Mouse (Mus musculus) forebrain, embryonic 13.5 days (tissue): ENCODE data around the gene Alkal2. TPM values are rescaled to one million over a fixed set of nuclear protein-coding genes. Genes with fewer than 3 reads are reported as not detected.

Experiments used
- ATAC-seq: fragments of 200-750 bp; cut with Nextera tagmentation; 2 replicates; pipeline ENCODE4 v1.8.0; 2017
- H3K27ac ChIP-seq: fragments of 300-500 bp; sonication (generic); 2 replicates; pipeline ENCODE4 v1.5.1; 2015; ENCODE audit warnings: inconsistent platforms, mild to moderate bottlenecking, moderate library complexity
- H3K27me3 ChIP-seq: fragments of 300-500 bp; sonication (generic); 2 replicates; pipeline ENCODE4 v1.6.1; 2015; ENCODE audit warnings: mild to moderate bottlenecking, inconsistent platforms
- H3K36me3 ChIP-seq: fragments of 300-500 bp; sonication (generic); 2 replicates; pipeline ENCODE4 v1.6.1; 2015; ENCODE audit warnings: mild to moderate bottlenecking, inconsistent platforms; ENCODE audit not compliant: poor library complexity, severe bottlenecking
- H3K4me1 ChIP-seq: fragments of 300-500 bp; sonication (generic); 2 replicates; pipeline ENCODE4 v1.6.1; 2015; ENCODE audit warnings: inconsistent platforms
- H3K4me2 ChIP-seq: fragments of 300-500 bp; sonication (generic); 2 replicates; pipeline ENCODE4 v1.6.1; 2015; ENCODE audit warnings: inconsistent platforms, mild to moderate bottlenecking, moderate library complexity
- H3K4me3 ChIP-seq: fragments of 300-500 bp; sonication (generic); 2 replicates; pipeline ENCODE4 v1.5.1; 2015; ENCODE audit warnings: mild to moderate bottlenecking, inconsistent platforms
- H3K9ac ChIP-seq: fragments of 300-500 bp; sonication (generic); 2 replicates; pipeline ENCODE4 v1.6.1; 2015; ENCODE audit warnings: mild to moderate bottlenecking, inconsistent platforms
- H3K9me3 ChIP-seq: fragments of 300-500 bp; sonication (generic); replicated peaks from 2 replicates; pipeline ENCODE4 v1.6.1; 2016; ENCODE audit warnings: inconsistent platforms
- WGBS: fragments of 180-500 bp; shearing (Covaris S2); methylation state at CpG from one replicate; pipeline ENCODE4 v1.1.7; 2015; 5-methylcytosine and 5-hydroxymethylcytosine counted together
- polyA plus RNA-seq: library from polyadenylated mRNA; unstranded; fragments of >200 nt; fragmentation: Nextera tagmentation; extraction: Ambion mirVana; gene quantifications from 2 replicates; pipeline ENCODE4 v1.2.1, GENCODE M21; 2015

Alkal2 gene
- polyA plus RNA-seq, 1 experiment from 2014 or later: 0.13 TPM

GRCm38 (mm10) chr12:30936899-30937298 is 52.8 kb downstream of the Alkal2 start:
- H3K27me3 ChIP-seq: no peaks in the 10 kb centered on the region
- no peak overlapping the region for H3K4me2 ChIP-seq
- no peak overlapping the region for H3K9ac ChIP-seq
- H3K27ac ChIP-seq: no peak overlapping the region
- H3K9me3 ChIP-seq: no peaks in the 10 kb centered on the region
- no peaks in the 10 kb centered on the region for H3K4me1 ChIP-seq
- 81% methylated on average over 2 of the region's 2 CpGs for WGBS
- H3K4me3 ChIP-seq: no peak overlapping the region
- no peak for ATAC-seq
- peaks cover 7% of the 10 kb centered on the region for H3K36me3 ChIP-seq

Other genes starting within 250 kb of the Alkal2 start
- gene Acp1, start 27.3 kb downstream of the Alkal2 start, polyA plus RNA-seq: 177 and 185 TPM in 2 replicates
- 27.2 and 27.6 TPM in 2 replicates for gene Sh3yl1, start 27.3 kb downstream of the Alkal2 start, polyA plus RNA-seq
- 0.05 and 0.08 TPM in 2 replicates for gene Fam110c, start 189.5 kb downstream of the Alkal2 start, polyA plus RNA-seq